Mouse (Mus musculus) cerebellum, adult 2 months (tissue): ENCODE measurements around the gene Slc9a3r1. TPM values are rescaled to one million over a fixed set of nuclear protein-coding genes. Genes with fewer than 3 reads are reported as not detected.

Experiments used
- DNase-seq, 2 experiments: peaks; one replicate each; pipeline ENCODE4 v3.0.0; 2021
- H3K27ac ChIP-seq: fragments of 200-500 bp; 2 replicates; pipeline ENCODE4 v1.5.1; 2012; ENCODE audit warnings: low read length, control low read depth, inconsistent platforms; ENCODE audit not compliant: insufficient read depth
- H3K27me3 ChIP-seq: fragments of 200-500 bp; 2 replicates; pipeline ENCODE4 v1.6.1; 2012; ENCODE audit warnings: inconsistent platforms, mild to moderate bottlenecking, low read length, moderate library complexity; ENCODE audit not compliant: control insufficient read depth, insufficient read depth
- H3K4me1 ChIP-seq: fragments of 200-500 bp; 2 replicates; pipeline ENCODE4 v1.6.1; 2011; ENCODE audit warnings: low read length; ENCODE audit not compliant: control insufficient read depth, insufficient read depth
- H3K4me3 ChIP-seq: fragments of 200-500 bp; replicated peaks from 2 replicates; pipeline ENCODE3; 2011; ENCODE audit warnings: mild to moderate bottlenecking, low read depth, low read length, control low read depth; ENCODE audit not compliant: insufficient read depth
- CTCF ChIP-seq: fragments of 200-500 bp; IDR thresholded peaks from 2 replicates; pipeline ENCODE4 v1.5.1; 2011; ENCODE audit warnings: low read depth, mild to moderate bottlenecking, control low read depth, low read length, moderate library complexity, borderline replicate concordance; ENCODE audit not compliant: insufficient read depth
- POLR2A ChIP-seq: fragments of 200-500 bp; IDR thresholded peaks from 2 replicates; pipeline ENCODE4 v1.6.1; 2011; ENCODE audit warnings: low read length, control low read depth, borderline replicate concordance; ENCODE audit not compliant: insufficient read depth
- WGBS: fragments of 180-500 bp; shearing (Covaris S2); methylation state at CpG from one replicate; pipeline ENCODE4 v1.1.7; 2018; 5-methylcytosine and 5-hydroxymethylcytosine counted together
- polyA plus RNA-seq: library from polyadenylated mRNA; depleted of rRNA; stranded (reverse); fragments of >200 nt; gene quantifications from 2 replicates; pipeline ENCODE4 v1.2.3, GENCODE M21; 2012

The Slc9a3r1 gene
- polyA plus RNA-seq, 1 experiment: 87.2 TPM

DNA sequence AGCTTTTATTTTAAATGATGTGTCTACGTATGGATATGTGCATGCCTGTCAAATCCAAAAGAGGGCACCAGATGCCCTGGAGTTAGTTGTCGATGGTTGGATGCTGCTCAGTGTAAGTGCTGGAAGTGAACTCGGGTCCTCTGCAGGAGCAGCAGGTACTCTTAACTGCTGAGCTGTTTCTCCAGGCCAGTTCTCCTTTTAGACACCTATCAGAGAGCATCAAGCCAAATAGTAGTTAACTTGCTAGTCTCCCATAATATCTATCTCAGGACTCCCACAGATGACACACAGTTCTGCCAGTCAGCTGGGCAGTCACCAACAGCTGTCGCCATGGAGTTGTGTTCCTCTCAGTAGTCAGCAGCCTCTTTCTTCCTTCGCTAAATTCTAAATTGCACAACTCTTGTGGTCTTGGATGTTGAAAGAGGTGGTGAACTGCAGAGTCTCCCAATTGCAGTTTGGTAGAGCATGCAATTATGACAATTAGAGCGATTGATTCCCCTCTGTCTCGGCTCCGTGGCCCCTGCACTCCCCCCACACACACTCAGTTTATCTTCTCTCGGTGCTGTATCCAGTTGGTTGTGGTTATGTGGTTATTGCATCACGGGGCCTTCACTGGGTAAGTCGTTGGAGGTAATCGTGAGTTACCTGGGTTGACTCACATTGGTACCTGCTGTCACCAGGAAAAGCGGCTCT is 25.5 kb downstream of the Slc9a3r1 start:
- Histone ChIP-seq H3K4me3 (no peak overlapping the region), H3K27me3 (no peaks in the 10 kb centered on the region), H3K4me1 (peaks cover 7% of the 10 kb centered on the region), H3K27ac (no peak overlapping the region)
- no peak for DNase-seq
- 80% methylated on average over 13 of the region's 13 CpGs for WGBS
- TF ChIP-seq POLR2A: no peak
- 0 out of 2 replicates have a peak, but pooled peaks have one; percentile 17 for TF ChIP-seq CTCF

DNA sequence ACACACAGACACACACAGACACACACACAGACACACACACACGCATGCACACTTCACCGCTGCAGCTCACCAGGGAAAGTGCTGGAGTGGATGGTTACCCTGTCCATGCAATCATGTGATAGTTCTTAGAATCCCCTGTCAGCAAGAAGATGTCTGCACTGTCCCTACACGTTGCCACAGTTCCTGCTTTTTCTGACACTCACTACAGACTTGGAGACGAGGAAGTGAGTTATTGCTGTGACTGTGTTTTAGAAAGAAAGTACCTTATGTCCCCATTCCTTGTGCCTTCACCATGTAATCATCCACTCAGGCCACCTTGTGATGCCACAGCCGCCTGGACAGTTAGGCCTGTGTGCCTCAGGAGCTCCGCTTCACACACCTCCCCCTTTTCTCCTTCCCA is 26.2 kb downstream of the Slc9a3r1 start:
- Histone ChIP-seq H3K4me1 (peaks cover 7% of the 10 kb centered on the region), H3K27me3 (no peaks in the 10 kb centered on the region), H3K27ac (no peak overlapping the region), H3K4me3 (no peak overlapping the region)
- no peak for DNase-seq
- WGBS: 93% methylated on average over 6 of the region's 6 CpGs
- TF ChIP-seq CTCF (no peak), POLR2A (no peak)

DNA sequence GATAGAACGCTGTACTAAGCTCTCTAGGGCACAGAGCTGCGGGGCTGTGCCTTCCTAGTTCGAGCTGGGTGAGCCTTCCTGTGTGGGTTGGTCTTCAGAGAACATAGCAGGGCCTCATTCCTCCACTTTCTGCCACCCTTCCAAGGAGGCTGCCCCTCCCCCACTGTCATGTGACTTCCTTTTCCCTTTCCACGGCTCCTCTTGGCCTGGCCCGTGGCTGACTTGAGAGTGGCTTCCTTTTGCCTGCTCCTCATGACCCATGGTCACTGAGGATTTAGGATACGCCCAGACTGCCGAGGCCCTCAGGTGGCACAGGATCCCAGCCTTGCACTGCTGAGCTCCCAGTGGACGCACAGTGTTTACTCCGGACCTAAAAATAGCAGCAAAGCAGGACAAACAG is 29.0 kb downstream of the Slc9a3r1 start:
- Histone ChIP-seq H3K4me3 (no peak overlapping the region), H3K27me3 (no peaks in the 10 kb centered on the region), H3K4me1 (peaks cover 4% of the 10 kb centered on the region; the same call in 1 of the 2 replicates), H3K27ac (no peak overlapping the region)
- no peak for DNase-seq
- TF ChIP-seq POLR2A (no peak), CTCF (no peak)
- 64% methylated on average over 9 of the region's 9 CpGs for WGBS

- DNase-seq: no peak
- 86% methylated on average over 6 of the region's 6 CpGs for WGBS
- no peaks in the 10 kb centered on the region for H3K4me1 ChIP-seq
- H3K27ac ChIP-seq: no peak overlapping the region
- H3K27me3 ChIP-seq: no peaks in the 10 kb centered on the region
- no peak overlapping the region for H3K4me3 ChIP-seq
- TF ChIP-seq POLR2A: no peak
- TF ChIP-seq CTCF: no peak
These were observed 31.6 kb downstream of the Slc9a3r1 start for GRCm38 (mm10) chr11:115194693-115195092.

DNA sequence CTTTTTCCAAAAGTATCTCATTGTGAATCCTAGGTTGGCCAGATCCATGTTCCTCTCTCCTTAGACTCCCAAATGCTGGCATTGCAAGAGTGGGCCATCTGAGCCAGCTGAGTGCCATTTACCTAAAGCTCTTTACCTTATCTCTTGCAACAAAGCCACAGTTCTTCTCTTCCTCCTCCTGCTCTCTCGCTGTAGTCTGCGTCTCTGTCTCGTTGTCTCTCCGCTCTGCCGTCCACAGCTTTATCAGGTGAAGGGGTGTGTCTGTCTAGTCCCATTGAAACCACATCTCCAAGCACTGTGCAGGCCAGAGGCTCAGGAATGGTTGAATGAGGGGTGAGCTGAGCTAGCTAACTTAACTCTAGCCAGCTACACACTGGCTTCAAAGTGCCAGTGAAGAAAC is 32.8 kb downstream of the Slc9a3r1 start:
- Histone ChIP-seq H3K4me3 (no peak overlapping the region), H3K27ac (no peak overlapping the region), H3K27me3 (no peaks in the 10 kb centered on the region), H3K4me1 (no peaks in the 10 kb centered on the region)
- TF ChIP-seq POLR2A: no peak
- TF ChIP-seq CTCF: no peak
- 94% methylated on average over 5 of the region's 5 CpGs for WGBS
- no peak for DNase-seq

GRCm38 (mm10) chr11:115197558-115197957 is 34.4 kb downstream of the Slc9a3r1 start:
- Histone ChIP-seq H3K4me1 (peaks cover 12% of the 10 kb centered on the region), H3K27me3 (no peaks in the 10 kb centered on the region), H3K4me3 (no peak overlapping the region), H3K27ac (no peak overlapping the region)
- no peak for DNase-seq
- WGBS: 75% methylated on average over 8 of the region's 8 CpGs
- TF ChIP-seq CTCF: no peak
- TF ChIP-seq POLR2A: no peak

DNA sequence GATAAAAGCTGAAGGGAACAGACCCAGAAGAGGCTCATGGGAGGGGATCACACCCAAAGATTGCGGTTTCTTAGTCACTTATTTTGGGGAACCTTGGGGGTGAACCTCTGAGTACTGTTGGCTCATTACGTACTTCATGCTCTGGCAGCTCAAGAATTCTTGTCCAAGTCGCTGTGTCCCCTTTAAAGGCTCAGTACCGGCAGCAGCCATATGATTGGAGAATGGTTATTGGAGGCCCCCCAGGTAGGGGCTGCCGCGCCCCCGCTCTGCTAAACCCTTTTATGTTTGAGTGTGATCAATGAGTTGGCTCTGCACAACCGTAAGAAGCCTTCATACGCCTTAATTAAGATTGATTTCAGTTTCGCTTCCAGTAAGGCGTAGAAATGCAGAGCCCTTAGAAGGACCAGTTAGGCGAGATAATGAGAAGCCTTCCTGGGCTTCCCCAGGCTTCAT is 35.8 kb downstream of the Slc9a3r1 start:
- H3K4me3 ChIP-seq: no peak overlapping the region
- H3K27ac ChIP-seq: no peak overlapping the region
- peaks cover 26% of the 10 kb centered on the region for H3K4me1 ChIP-seq
- no peaks in the 10 kb centered on the region for H3K27me3 ChIP-seq
- 79% methylated on average over 12 of the region's 12 CpGs for WGBS
- TF ChIP-seq CTCF: no peak
- TF ChIP-seq POLR2A: no peak
- no peak for DNase-seq

- TF ChIP-seq POLR2A: no peak
- TF ChIP-seq CTCF: no peak
- Histone ChIP-seq H3K27me3 (no peaks in the 10 kb centered on the region), H3K4me3 (no peak overlapping the region), H3K4me1 (peaks cover 42% of the 10 kb centered on the region), H3K27ac (no peak overlapping the region)
- 95% methylated on average over 4 of the region's 4 CpGs for WGBS
- DNase-seq: no peak
These were observed 37.4 kb downstream of the Slc9a3r1 start for GRCm38 (mm10) chr11:115200520-115200919.
